Mouse (Mus musculus): ENCODE data around the gene Cox4i2. TPM values are rescaled to one million over a fixed set of nuclear protein-coding genes. Genes with fewer than 3 reads are reported as not detected.

Gene Cox4i2
- polyA plus RNA-seq, 1 experiment from 2014 or later = 1.1 TPM

DNA sequence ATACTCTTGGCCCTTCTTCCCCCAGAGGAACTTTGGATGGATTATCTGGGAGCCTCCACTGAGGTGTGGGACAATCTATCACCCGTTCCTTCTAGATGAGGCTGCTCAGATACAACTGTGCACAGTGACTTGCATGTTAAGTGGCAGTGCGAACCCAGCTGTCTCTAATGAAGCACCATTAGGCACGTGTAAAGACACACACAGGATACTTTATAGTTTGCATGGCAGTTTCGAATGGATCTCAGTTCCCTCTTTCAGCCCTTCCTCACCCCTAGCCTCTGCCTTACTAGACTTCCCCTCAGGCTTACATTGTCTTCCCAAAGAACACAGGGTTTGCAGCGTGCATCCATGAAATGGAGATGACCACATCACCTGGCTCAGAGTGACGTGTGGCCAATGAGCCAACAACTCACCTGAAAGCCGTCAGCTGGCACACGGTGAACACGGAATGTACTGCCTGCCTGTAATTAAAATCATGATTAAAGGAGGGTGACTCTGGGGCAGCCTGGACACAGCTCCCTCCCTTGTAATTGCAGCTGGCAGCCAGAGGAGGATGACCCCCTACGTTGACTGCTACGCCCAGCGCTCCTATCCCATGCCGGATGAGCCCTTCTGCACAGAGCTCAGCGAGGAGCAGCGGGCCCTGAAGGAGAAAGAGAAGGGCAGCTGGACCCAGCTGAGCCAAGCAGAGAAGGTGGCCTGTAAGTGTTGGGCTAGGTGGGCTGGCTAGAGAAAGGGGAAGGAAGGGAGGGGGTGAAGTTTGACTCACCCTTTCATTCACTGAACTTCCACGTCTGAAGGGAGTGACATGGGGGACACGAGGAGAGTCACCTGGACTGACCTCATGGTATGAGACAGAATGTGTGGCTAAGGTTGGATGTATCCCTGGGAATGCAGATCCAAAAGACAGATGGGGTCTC lies 2.8 kb downstream of the Cox4i2 start:
- no peak overlapping the region for H3K4me3 ChIP-seq (replicated peaks)
- no peak for ATAC-seq (ENCODE audit: insufficient read depth)
- 48% methylated on average over 17 of the region's 17 CpGs for WGBS (ENCODE audit: insufficient replicate concordance)
- no peak overlapping the region for H3K4me2 ChIP-seq
- H3K9me3 ChIP-seq (replicated peaks) = no peaks in the 10 kb centered on the region
- H3K27me3 ChIP-seq = peaks cover 45% of the 10 kb centered on the region
- no peak overlapping the region for H3K27ac ChIP-seq (replicated peaks)
- no peaks in the 10 kb centered on the region for H3K36me3 ChIP-seq (replicated peaks)
- no peak overlapping the region for H3K9ac ChIP-seq
- H3K4me1 ChIP-seq (replicated peaks) = peaks cover 4% of the 10 kb centered on the region

DNA sequence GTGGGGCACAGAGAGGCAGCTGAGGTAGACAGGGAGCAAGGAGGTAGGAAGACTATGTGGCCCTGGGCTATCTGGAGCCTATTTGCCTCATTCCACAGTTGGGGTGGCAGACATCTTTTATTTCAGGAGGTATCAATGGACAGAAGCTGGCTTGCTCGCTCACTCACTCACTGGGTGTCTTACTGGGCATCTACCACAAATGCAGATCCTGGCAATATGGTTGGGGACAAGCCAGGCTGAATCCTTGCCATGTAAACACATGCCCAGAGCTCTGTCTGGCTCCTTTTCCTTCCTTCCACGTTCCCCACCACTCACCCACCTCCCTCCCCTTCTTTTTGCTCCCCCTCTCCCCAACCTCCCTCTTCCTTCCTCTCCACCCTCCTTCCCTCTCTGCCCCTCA lies 3.5 kb downstream of the Cox4i2 start:
- Histone ChIP-seq H3K4me3 (replicated peaks) (no peak overlapping the region), H3K36me3 (replicated peaks) (no peaks in the 10 kb centered on the region), H3K27ac (replicated peaks) (no peak overlapping the region), H3K27me3 (peaks cover 45% of the 10 kb centered on the region), H3K9ac (no peak overlapping the region), H3K4me1 (replicated peaks) (peaks cover 4% of the 10 kb centered on the region), H3K9me3 (replicated peaks) (no peaks in the 10 kb centered on the region), H3K4me2 (no peak overlapping the region)
- no peak for ATAC-seq (ENCODE audit: insufficient read depth)
- 45% methylated on average over 2 of the region's 2 CpGs for WGBS (ENCODE audit: insufficient replicate concordance)

DNA sequence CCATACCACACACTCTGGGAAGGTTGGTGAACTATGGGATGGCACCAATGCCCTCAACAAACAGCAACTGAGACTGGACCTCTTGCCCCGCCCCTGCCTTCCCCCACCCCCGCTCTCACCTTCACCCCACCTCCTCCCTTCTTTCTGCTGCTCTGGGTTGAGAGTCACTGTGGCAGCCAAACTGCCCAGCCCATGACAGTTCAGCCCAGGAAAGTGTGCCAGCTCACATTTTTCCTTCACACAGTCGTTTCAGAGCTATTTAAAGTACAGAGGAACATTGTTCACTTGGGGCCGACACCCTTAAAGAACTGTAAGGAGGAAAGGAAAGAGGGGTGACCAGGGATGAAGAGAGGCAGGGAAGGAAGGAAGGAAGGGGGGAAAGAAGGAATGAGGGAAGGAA lies 4.4 kb downstream of the Cox4i2 start:
- WGBS (ENCODE audit: insufficient replicate concordance) = 43% methylated on average over 4 of the region's 4 CpGs
- Histone ChIP-seq H3K4me3 (replicated peaks) (no peak overlapping the region), H3K4me2 (no peak overlapping the region), H3K27ac (replicated peaks) (no peak overlapping the region), H3K36me3 (replicated peaks) (no peaks in the 10 kb centered on the region), H3K4me1 (replicated peaks) (peaks cover 4% of the 10 kb centered on the region), H3K9ac (no peak overlapping the region), H3K27me3 (peaks cover 42% of the 10 kb centered on the region), H3K9me3 (replicated peaks) (no peaks in the 10 kb centered on the region)
- ATAC-seq (ENCODE audit: insufficient read depth) = no peak

DNA sequence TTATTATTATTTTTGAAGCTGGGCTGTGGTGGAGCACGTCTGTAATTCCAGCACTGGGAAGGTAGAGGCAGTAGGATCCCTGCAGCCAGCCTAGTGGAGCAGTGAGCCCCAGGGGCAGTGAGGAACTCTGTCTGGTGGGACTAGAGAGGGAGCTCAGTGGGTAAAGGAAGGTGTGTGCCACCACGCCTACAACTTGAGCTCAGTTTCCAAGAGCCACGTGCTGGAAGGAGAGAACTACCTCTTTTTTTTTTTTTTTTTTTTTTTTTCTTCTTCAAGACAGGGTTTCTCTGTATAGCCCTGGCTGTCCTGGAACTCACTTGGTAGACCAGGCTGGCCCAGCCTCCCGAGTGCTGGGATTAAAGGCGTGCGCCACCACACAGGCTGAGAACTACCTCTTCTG lies 9.3 kb downstream of the Cox4i2 start:
- Histone ChIP-seq H3K27ac (replicated peaks) (no peak overlapping the region), H3K36me3 (replicated peaks) (no peaks in the 10 kb centered on the region), H3K9me3 (replicated peaks) (no peaks in the 10 kb centered on the region), H3K27me3 (peaks cover 24% of the 10 kb centered on the region), H3K9ac (no peak overlapping the region), H3K4me3 (replicated peaks) (no peak overlapping the region), H3K4me1 (replicated peaks) (peaks cover 40% of the 10 kb centered on the region), H3K4me2 (no peak overlapping the region)
- WGBS (ENCODE audit: insufficient replicate concordance) = 54% methylated on average over 6 of the region's 6 CpGs
- no peak for ATAC-seq (ENCODE audit: insufficient read depth)

DNA sequence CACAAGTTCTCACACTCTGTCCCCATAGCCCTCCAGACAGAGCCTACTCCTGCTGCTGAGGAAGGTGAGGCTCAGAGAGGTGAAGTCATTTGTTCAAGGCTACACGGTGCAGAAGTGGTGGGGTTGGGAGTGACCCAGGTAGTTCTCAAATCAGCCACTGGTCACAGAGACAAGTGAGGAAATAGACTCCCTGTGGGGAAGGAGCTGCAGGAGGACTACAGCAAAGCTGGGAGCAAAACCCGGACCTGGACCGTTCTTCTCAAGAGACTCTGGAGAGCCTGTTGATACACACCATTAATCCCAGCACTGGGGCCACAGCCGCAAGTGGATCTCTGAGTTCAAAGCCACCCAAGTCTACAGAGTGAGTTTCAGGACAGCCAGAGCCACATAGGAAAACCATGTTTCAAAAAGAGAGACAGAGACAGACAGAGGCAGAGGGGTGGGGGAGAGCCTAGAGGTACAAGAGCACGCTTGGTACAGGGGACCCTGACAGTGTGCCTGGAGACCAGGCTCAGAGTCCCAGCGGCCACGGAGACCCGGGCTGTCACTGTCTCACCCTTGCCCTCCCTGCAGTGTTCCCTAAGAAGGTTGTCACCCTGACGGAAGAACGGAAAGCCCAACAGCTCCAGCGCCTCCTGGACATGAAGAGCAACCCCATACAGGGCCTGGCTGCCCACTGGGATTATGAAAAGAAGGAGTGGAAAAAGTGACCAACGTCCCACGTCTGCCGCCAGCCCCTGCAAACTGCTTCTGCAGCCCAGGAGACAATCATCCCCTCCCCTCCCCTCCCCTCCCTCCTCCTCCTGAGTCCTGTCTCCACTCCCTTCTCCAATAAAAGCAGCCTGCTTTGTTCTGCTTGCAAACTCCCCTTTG lies 10.4 kb downstream of the Cox4i2 start:
- Histone ChIP-seq H3K27ac (replicated peaks) (no peak overlapping the region), H3K4me2 (no peak overlapping the region), H3K9ac (no peak overlapping the region), H3K27me3 (peaks cover 34% of the 10 kb centered on the region), H3K4me3 (replicated peaks) (no peak overlapping the region), H3K9me3 (replicated peaks) (no peaks in the 10 kb centered on the region), H3K36me3 (replicated peaks) (no peaks in the 10 kb centered on the region), H3K4me1 (replicated peaks) (peaks cover 47% of the 10 kb centered on the region)
- WGBS (ENCODE audit: insufficient replicate concordance) = 32% methylated on average over 14 of the region's 14 CpGs
- no peak for ATAC-seq (ENCODE audit: insufficient read depth)

DNA sequence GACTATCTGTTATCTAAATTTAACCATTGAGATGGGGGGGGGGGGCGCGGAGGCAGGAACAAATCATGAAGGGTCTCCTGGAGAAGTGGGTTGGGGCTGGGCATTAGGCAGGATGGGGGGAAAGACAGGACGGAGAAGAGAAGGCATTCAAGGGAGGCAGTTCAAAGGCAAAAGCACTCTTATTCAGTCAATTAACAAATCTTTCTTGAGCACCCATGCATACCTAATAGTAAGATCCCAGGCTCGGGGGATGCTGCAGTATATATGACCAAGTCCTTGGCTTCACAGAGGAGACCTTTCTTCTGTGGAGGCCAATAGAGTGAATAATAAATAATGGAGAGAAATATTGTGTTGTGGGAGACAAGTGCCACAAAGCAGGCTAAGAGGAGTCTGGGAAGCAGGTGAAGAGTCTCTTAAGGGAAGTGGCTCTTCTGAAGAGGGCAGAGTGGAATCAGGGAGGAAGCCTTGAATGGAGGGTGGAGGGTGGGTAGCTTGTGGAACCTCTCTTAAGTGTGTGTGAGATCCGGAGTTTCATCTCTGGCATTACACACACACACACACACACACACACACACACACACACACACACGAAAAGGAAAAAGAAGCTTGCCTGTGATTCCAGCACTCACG lies 11.2 kb downstream of the Cox4i2 start:
- Histone ChIP-seq H3K4me3 (replicated peaks) (no peak overlapping the region), H3K9ac (no peak overlapping the region), H3K4me2 (no peak overlapping the region), H3K27me3 (peaks cover 37% of the 10 kb centered on the region), H3K36me3 (replicated peaks) (no peaks in the 10 kb centered on the region), H3K4me1 (replicated peaks) (peaks cover 54% of the 10 kb centered on the region), H3K9me3 (replicated peaks) (no peaks in the 10 kb centered on the region), H3K27ac (replicated peaks) (no peak overlapping the region)
- no peak for ATAC-seq (ENCODE audit: insufficient read depth)
- 42% methylated on average over 7 of the region's 7 CpGs for WGBS (ENCODE audit: insufficient replicate concordance)

DNA sequence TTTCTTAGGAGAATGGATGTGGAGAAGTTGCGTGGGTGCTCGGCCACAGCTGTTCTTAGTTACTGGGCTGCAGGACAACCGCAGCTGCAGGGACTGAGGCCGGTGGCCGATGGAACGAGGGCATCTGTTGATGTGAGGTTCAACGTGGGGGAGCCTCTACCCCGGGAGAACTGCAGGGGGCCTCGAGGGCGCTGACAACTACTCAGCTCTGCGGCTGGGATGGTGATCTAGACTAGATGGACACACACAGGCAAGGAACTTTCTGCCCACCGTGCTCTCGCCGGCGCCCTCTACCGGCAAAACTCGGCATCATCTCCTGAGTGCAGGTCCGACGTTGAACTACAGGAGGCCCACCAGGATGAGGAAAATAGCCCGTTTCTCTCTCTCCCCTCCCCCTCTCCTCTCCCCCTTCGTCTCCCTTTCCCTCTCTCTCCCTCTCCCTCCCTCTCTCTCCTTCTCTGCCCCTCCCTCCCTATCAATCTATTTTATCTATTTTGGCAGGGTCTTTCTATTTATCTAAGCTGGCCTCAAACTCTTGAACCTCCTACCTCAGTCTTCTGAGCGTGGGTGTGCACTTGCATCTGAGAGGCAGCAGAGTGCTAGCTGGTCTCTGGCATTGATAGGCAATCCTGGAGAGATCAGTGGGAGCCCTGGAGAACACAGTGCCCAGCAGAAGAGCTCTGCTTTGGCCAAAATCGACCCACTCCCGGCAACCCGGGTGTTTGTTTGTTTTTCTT lies 12.6 kb downstream of the Cox4i2 start:
- peaks cover 63% of the 10 kb centered on the region for H3K4me1 ChIP-seq (replicated peaks)
- 15% methylated on average over 25 of the region's 25 CpGs for WGBS (ENCODE audit: insufficient replicate concordance)
- H3K4me3 ChIP-seq (replicated peaks) = no peak overlapping the region
- H3K27ac ChIP-seq (replicated peaks) = no peak overlapping the region; the same call in 1 of the 2 replicates
- H3K36me3 ChIP-seq (replicated peaks) = no peaks in the 10 kb centered on the region
- H3K4me2 ChIP-seq = peak overlapping the region; percentile 44
- H3K9me3 ChIP-seq (replicated peaks) = no peaks in the 10 kb centered on the region
- peaks cover 51% of the 10 kb centered on the region for H3K27me3 ChIP-seq
- no peak overlapping the region; the same call in 1 of the 2 replicates for H3K9ac ChIP-seq
- no peak for ATAC-seq (ENCODE audit: insufficient read depth)

DNA sequence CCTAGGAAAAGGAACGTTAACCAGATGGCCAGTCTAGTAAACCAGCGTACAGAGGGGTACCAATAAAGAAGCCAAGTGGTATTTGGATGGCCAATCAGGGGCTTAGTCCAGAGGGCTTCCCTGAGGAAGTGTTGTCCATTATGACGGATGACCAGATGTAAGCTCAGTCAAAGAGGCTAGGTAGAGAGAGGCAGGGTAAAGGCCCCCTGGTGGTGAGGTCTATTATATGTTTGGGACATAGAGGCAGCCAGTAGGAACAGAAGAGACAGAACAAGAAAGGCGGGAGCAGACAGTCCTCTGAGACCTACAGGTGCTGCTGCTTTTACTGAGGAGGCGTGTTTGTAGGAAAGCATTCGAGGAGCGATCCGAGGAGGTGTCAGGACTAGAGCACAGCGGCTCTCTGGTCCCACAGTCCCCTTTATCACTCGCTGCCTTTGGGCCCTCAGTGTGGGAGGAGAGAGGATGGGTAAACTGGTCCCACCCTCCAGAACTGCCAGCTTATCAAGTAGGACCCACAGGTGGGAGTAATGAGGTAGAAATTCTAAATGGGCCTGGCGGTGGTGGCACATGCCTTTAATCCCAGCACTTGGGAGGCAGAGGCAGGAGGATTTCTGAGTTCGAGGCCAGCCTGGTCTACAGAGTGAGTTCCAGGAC lies 13.8 kb downstream of the Cox4i2 start:
- 47% methylated on average over 12 of the region's 12 CpGs for WGBS (ENCODE audit: insufficient replicate concordance)
- Histone ChIP-seq H3K36me3 (replicated peaks) (no peaks in the 10 kb centered on the region), H3K4me1 (replicated peaks) (peaks cover 68% of the 10 kb centered on the region), H3K4me3 (replicated peaks) (no peak overlapping the region), H3K4me2 (peak overlapping the region; percentile 35), H3K27me3 (peaks cover 60% of the 10 kb centered on the region), H3K9me3 (replicated peaks) (no peaks in the 10 kb centered on the region), H3K9ac (no peak overlapping the region), H3K27ac (replicated peaks) (peak overlapping the region; percentile 35)
- peak; percentile 50 for ATAC-seq (ENCODE audit: insufficient read depth)

DNA sequence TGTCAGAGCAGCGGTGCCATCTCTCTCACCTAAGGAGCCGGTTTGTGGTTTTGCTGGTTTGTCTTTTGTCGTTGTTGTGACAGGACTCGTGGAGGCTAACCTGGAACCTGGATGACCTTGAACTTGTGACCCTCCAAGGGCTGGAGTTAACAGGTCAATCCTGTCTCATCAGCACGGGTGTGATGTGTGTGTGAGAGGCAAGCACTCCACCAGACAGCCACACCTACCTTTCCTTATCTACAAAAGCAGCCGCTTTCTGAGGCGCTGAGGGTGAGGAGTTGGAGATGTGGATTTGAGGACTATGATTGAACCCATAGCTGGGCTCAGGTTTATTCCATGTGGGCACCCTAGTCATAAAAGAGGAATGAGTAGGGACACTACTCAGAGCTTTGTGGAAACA lies 15.7 kb downstream of the Cox4i2 start:
- Histone ChIP-seq H3K4me1 (replicated peaks) (peaks cover 70% of the 10 kb centered on the region), H3K27me3 (peaks cover 50% of the 10 kb centered on the region), H3K9me3 (replicated peaks) (no peaks in the 10 kb centered on the region), H3K27ac (replicated peaks) (peak overlapping the region; percentile 39), H3K9ac (0 out of 2 replicates have a peak overlapping the region, but pooled peaks have one; percentile 1), H3K36me3 (replicated peaks) (no peaks in the 10 kb centered on the region), H3K4me2 (peak overlapping the region; percentile 14; the same call in 1 of the 2 replicates), H3K4me3 (replicated peaks) (no peak overlapping the region)
- ATAC-seq (ENCODE audit: insufficient read depth) = peak; percentile 89
- 41% methylated on average over 7 of the region's 7 CpGs for WGBS (ENCODE audit: insufficient replicate concordance)

DNA sequence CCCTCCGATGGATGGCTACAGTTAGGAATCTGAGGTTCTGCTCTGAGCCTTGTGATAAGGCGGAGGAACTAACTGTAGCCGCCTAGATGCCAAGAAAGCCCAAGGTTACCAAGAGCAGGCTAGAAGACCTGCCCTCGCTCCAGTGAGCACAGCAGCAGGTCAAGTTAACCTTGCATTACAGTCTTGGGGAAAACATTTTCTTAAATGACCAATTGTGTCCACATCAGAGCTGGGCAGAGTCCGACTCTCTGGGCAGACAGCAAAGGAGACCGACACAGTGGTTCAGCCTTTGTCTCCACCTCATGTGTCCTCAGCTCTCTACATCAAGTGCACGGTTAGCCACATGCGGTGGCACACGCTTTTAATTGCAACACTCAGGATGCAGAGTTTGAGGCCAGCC lies 17.6 kb downstream of the Cox4i2 start:
- no peak overlapping the region for H3K9ac ChIP-seq
- H3K27ac ChIP-seq (replicated peaks) = no peak overlapping the region
- no peak overlapping the region for H3K4me3 ChIP-seq (replicated peaks)
- 55% methylated on average over 9 of the region's 9 CpGs for WGBS (ENCODE audit: insufficient replicate concordance)
- 0 out of 2 replicates have a peak, but pooled peaks cover 4% of the 10 kb centered on the region for H3K36me3 ChIP-seq (replicated peaks)
- no peak for ATAC-seq (ENCODE audit: insufficient read depth)
- peaks cover 37% of the 10 kb centered on the region for H3K27me3 ChIP-seq
- H3K4me1 ChIP-seq (replicated peaks) = peaks cover 69% of the 10 kb centered on the region
- H3K9me3 ChIP-seq (replicated peaks) = no peaks in the 10 kb centered on the region
- no peak overlapping the region for H3K4me2 ChIP-seq

All from liver, embryonic 15.5 days (tissue).